Mouse (Mus musculus) adrenal gland, postnatal 14 days (tissue): Measurements from ENCODE around the gene Tmprss3. TPM values are rescaled to one million over a fixed set of nuclear protein-coding genes. Genes with fewer than 3 reads are reported as not detected.

Experiments
- DNase-seq: peaks from one replicate; pipeline ENCODE4 v3.0.0; 2021; ENCODE audit warnings: mixed read lengths
- total RNA-seq: library from RNA; stranded (reverse); gene quantifications from 2 replicates; pipeline ENCODE4 v1.2.3, GENCODE M21; 2021

Tmprss3 gene
- total RNA-seq, 1 experiment from 2014 or later = not detected

DNA sequence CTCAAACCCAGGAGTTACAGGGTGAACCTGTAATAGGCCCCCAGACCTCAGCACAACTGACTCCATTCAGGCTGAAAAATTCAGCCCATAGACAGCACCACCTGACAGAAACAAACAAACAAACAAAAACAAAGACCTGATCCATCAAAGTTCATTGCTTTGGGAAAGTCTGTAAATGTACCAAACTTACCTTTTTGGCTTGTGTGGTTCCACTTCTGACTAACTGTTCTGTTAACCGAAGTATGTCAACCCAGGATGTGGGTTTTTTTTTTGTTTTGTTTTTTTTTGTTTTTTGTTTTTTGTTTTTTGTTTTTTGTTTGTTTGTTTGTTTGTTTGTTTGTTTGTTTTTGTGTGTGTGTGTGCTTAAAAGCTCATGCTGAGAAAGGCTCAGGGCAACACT, 62.0 kb downstream of the Tmprss3 start:
- no peak for DNase-seq

DNA sequence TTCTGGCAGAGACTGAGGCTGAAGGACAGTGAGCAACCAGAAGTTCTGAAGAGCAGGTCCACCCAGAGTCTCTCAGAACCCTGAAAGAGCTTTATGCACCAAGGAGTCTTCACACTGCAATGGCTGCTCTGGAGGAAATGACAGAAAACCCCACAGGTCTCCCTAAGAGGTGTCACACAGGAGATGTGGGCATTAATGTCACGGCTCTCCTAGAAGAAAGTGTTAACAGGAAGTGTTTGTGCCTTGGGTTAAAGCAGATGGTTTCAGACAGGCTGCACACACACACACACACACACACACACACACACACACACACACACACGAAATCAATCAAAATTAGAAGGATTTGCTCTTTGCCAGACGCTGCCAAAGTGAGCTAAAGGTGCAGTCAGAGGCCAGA, 62.5 kb downstream of the Tmprss3 start:
- no peak for DNase-seq

DNA sequence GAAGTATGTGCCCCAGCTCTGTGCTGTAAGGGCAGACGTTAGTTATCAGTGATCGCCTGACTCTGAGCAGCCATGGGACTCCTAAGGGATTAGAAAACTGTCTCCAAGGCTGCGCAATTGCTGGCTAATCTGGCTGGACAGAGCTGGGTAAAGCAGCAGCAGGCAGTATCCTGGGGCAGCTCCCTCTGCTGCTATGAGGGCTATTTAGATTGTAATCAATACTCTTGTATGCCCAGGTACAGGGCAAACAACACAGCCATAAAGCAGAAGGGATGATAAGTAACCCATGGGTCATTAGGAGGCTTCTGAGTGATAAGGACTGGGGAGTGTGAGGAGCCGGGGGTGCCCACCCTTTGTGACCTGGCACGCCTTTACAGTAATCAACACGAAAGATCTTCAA, 63.9 kb downstream of the Tmprss3 start:
- no peak for DNase-seq

DNA sequence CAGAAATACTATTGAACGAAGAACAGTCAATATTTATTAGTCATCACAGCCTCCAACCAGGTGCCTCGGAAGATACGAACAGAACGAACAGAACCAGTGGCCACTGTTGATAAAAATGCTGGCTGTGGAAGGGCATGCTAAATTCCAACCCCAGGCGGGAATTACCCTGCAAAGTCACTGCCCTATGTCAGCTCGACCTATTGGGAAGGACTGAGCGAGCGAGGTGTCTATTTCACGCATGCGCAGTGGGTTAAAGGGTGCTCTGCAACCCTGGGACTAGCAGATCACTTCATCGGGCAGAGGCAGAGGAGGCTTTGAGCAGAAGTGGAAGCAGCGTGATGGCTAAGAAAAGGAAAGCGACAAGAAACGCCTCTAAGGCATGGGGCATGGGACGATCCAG, 65.0 kb downstream of the Tmprss3 start:
- no peak for DNase-seq

DNA sequence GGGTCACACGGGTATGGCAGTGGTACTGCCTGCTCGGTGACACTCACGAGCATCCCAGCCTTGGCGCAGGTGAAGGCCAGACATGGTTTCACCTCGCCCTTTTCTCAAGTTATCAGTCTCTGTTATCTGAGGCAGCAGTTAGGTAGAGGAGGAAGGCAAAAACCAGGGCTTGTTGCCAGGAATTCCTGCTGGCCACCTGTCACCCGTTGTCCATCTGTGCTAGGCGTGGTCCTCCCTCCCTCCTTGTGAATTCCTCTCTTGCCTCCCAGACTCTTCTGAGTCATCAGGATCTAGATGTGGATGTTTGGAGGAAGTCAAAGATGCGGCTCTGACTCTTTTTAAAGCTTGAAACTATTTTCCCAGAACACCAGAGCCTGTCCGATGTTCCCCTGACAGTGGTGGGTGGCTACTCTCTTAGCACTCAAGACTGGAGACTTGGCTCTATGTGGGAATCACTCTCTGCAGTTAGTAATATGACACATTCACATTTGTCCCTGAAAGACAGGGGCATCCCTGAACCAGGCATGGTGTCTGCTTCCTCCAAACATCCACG, 67.4 kb downstream of the Tmprss3 start:
- no peak for DNase-seq

DNA sequence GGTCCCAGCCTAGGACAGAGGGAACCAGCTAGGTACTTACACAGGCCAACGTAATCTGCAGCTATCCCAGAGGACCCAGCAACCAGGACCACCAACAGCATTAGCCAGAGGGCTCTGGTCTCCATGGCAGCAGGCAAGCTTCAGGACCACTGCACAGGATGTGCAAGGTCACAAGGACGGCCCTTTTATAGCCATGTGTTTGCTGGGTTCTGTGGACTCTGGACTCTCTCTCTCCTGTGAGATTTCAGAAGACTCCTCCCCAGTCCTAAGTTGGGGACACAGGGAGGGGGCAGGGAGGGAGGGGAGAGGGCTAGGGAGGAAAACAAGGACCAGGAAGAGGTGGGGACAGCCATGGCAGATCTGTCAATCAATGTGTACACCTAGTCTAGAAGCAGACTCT, 69.3 kb downstream of the Tmprss3 start, which contains the start of gene Tff3:
TSS of gene Tff3 (minus strand) at position 195 of the 400 bp plus-strand sequence.
- DNase-seq = no peak

Other genes starting within 250 kb of the Tmprss3 start
- 0.11 and 0.63 TPM in 2 replicates for gene Umodl1, start 244.3 kb downstream of the Tmprss3 start, total RNA-seq
- 11.7 and 21.9 TPM in 2 replicates for gene Abcg1, start 141.3 kb downstream of the Tmprss3 start, total RNA-seq
- gene Tff3, start 69.3 kb downstream of the Tmprss3 start, total RNA-seq = 0.78 TPM in 1 of 2 replicates, not detected in the other
- not detected in 2 replicates for gene Tff2, start 54.7 kb downstream of the Tmprss3 start, total RNA-seq
- gene Tff1, start 33.7 kb downstream of the Tmprss3 start, total RNA-seq = not detected in 2 replicates
- 0.63 and 3.1 TPM in 2 replicates for gene Ubash3a, start 8.9 kb upstream of the Tmprss3 start, total RNA-seq
- gene Rsph1, start 78.4 kb upstream of the Tmprss3 start, total RNA-seq = 6.4 and 6.7 TPM in 2 replicates
- 6.7 and 13.3 TPM in 2 replicates for gene Slc37a1, start 87.8 kb upstream of the Tmprss3 start, total RNA-seq
- gene Pde9a, start 187.2 kb upstream of the Tmprss3 start, total RNA-seq = 5.2 and 8.5 TPM in 2 replicates